In the genomic region with DNA sequence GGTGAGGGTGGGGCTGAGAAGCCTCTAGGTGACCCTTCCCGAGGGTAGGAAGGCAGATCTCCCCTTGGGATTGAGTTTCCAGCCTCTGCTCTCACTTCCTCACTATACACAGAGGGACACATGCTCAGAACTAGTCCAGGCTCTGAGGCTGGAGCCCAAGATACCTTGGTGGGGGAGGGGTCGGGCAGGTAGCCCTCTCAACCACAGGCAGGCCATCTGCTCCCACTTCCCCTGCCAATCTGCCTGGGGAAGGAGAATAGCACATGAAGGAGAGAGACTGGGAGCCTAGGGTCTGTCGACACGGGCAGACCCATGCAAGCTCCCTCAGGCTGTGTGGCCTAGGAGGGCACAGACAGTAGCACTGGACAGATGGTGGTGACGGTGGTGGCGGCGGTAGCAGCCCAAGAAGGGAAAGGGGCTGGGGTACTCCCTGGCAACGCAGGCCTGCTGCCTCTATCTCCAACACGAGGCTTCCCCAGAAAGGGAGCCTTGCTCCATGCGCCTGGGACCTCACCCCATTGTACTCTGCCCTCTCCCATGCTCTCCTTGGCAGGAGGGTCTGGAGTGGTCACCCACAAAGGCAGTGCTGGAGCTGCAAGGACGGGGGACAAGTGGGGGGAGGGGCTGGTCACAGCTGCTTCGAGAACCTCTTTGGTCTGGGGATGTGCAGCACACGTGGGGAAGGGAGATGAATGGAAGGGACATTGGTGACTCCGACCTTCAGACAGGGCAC, we compare ENCODE assay signal across 8 mouse cellular contexts. TPM values are rescaled to one million over a fixed set of nuclear protein-coding genes. Genes with fewer than 3 reads are reported as not detected.
DNase-seq lines count a peak whose midpoint lies in the region; ATAC-seq and TF ChIP-seq lines count a peak whose summit lies in the region.

No protein-coding gene starts in this region.

- WGBS in heart, embryonic 15.5 days, result 15% methylated on average over 14 of the region's 14 CpGs
- WGBS in forebrain, embryonic 13.5 days, result 12% methylated on average over 14 of the region's 14 CpGs
- 36% methylated on average over 14 of the region's 14 CpGs for WGBS in liver, postnatal 0 days (ENCODE audit: insufficient replicate concordance)

- H3K4me2 ChIP-seq in heart, embryonic 15.5 days, result peak overlapping the region; percentile 91
- peak overlapping the region; percentile 62 for H3K4me2 ChIP-seq in forebrain, embryonic 13.5 days
- H3K4me2 ChIP-seq in liver, postnatal 0 days (ENCODE audit: low read depth, low read length), result peak overlapping the region; percentile 60; the same call in 1 of the 2 replicates

- H3K27me3 ChIP-seq in heart, embryonic 15.5 days, result peaks cover 67% of the 10 kb centered on the region
- peaks cover 58% of the 10 kb centered on the region for H3K27me3 ChIP-seq in forebrain, embryonic 13.5 days
- peaks cover 42% of the 10 kb centered on the region for H3K27me3 ChIP-seq in liver, postnatal 0 days (ENCODE audit: insufficient read depth, low read length)

- no peak overlapping the region for H3K27ac ChIP-seq in heart, embryonic 15.5 days
- no peak overlapping the region for H3K27ac ChIP-seq in forebrain, embryonic 13.5 days
- no peak overlapping the region for H3K27ac ChIP-seq in liver, postnatal 0 days (ENCODE audit: low read depth)

- no peaks in the 10 kb centered on the region for H3K36me3 ChIP-seq in heart, embryonic 15.5 days
- H3K36me3 ChIP-seq in forebrain, embryonic 13.5 days (ENCODE audit: poor library complexity, severe bottlenecking), result peaks cover 15% of the 10 kb centered on the region; the same call in 1 of the 2 replicates
- H3K36me3 ChIP-seq in liver, postnatal 0 days (replicated peaks; ENCODE audit: insufficient read depth, low read length), result no peaks in the 10 kb centered on the region; the same call in 1 of the 2 replicates

- no peak for TF ChIP-seq CTCF in brain, embryonic 14.5 days (IDR thresholded peaks at IDR 0.05; ENCODE audit: borderline replicate concordance, extremely low read depth, insufficient read depth, insufficient read length)
- TF ChIP-seq CTCF in liver, postnatal 0 days (IDR thresholded peaks at IDR 0.05; ENCODE audit: low read depth), result no peak

- H3K4me1 ChIP-seq in heart, embryonic 15.5 days (replicated peaks), result peaks cover 25% of the 10 kb centered on the region
- peaks cover 39% of the 10 kb centered on the region for H3K4me1 ChIP-seq in forebrain, embryonic 13.5 days
- peaks cover 12% of the 10 kb centered on the region for H3K4me1 ChIP-seq in liver, postnatal 0 days (ENCODE audit: insufficient read depth)

- ATAC-seq in heart, embryonic 15.5 days (replicated peaks; ENCODE audit: insufficient number of reproducible peaks, insufficient read depth, low FRiP score, low read depth), result no peak
- ATAC-seq in forebrain, embryonic 13.5 days, result peak; percentile 14; the same call in 1 of the 2 replicates
- ATAC-seq in liver, postnatal 0 days, result no peak

- H3K9me3 ChIP-seq in heart, embryonic 15.5 days (replicated peaks), result no peaks in the 10 kb centered on the region
- H3K9me3 ChIP-seq in forebrain, embryonic 13.5 days (replicated peaks), result no peaks in the 10 kb centered on the region
- no peaks in the 10 kb centered on the region for H3K9me3 ChIP-seq in liver, postnatal 0 days (ENCODE audit: low read length)

- H3K4me3 ChIP-seq in heart, embryonic 15.5 days, result peak overlapping the region; percentile 55
- H3K4me3 ChIP-seq in forebrain, embryonic 13.5 days, result peak overlapping the region; percentile 29
- H3K4me3 ChIP-seq in liver, postnatal 0 days (ENCODE audit: low read depth, low read length), result peak overlapping the region; percentile 31; the same call in 1 of the 2 replicates

- H3K9ac ChIP-seq in heart, embryonic 15.5 days, result peak overlapping the region; percentile 56
- peak overlapping the region; percentile 63; the same call in 1 of the 2 replicates for H3K9ac ChIP-seq in forebrain, embryonic 13.5 days
- H3K9ac ChIP-seq in liver, postnatal 0 days (replicated peaks), result no peak overlapping the region; the same call in 1 of the 2 replicates

- TF ChIP-seq POLR2A in brain, embryonic 14.5 days (IDR thresholded peaks at IDR 0.05; ENCODE audit: borderline replicate concordance, extremely low read depth, insufficient read depth, insufficient read length, poor library complexity, severe bottlenecking), result no peak

- no peak for TF ChIP-seq EP300 in liver, postnatal 0 days (IDR thresholded peaks at IDR 0.05; ENCODE audit: low read depth)

- no peak for DNase-seq in heart, postnatal 4 days
- DNase-seq in brain, embryonic 14.5 days (ENCODE audit: low read depth), result peak; percentile 40
- DNase-seq in liver, postnatal 0 days, result no peak
- DNase-seq in right cerebral cortex, postnatal 25 days, result no peak
- no peak for DNase-seq in adipocyte (ENCODE audit: low spot score)
- no peak for DNase-seq in natural killer cell, adult 2 months (ENCODE audit: low spot score in 2 of 2)

RNA-seq across cellular contexts. Expression of gene Ubox5, which starts 4.3 kb away (rescaled TPM):
- polyA plus RNA-seq in heart, embryonic 15.5 days (2015; fragmentation: Nextera tagmentation; extraction: Ambion mirVana), result 5.8 and 8.5 TPM in 2 replicates
- 1 to 10 TPM; 5.5 TPM for total RNA-seq in heart, postnatal 4 days (2021)
- polyA plus RNA-seq in brain, embryonic 14.5 days (2012; rRNA removed), result 10.3 and 11.6 TPM in 2 replicates
- polyA plus RNA-seq in forebrain, embryonic 13.5 days (2015; fragmentation: Nextera tagmentation; extraction: Ambion mirVana), result 13.0 and 15.5 TPM in 2 replicates
- 2.6 TPM in 2 replicates for polyA plus RNA-seq in liver, postnatal 0 days (2015; fragmentation: Nextera tagmentation; extraction: Ambion mirVana)

RNA-seq across cellular contexts. Expression of gene Fastkd5, which starts 4.3 kb away (rescaled TPM):
- 11.2 and 12.6 TPM in 2 replicates for polyA plus RNA-seq in heart, embryonic 15.5 days (2015; fragmentation: Nextera tagmentation; extraction: Ambion mirVana)
- total RNA-seq in heart, postnatal 4 days (2021), result 1 to 10 TPM; 8.1 to 9.2 TPM
- polyA plus RNA-seq in brain, embryonic 14.5 days (2012; rRNA removed), result 4.6 and 5.6 TPM in 2 replicates
- polyA plus RNA-seq in forebrain, embryonic 13.5 days (2015; fragmentation: Nextera tagmentation; extraction: Ambion mirVana), result 14.7 and 14.8 TPM in 2 replicates
- polyA plus RNA-seq in liver, postnatal 0 days (2015; fragmentation: Nextera tagmentation; extraction: Ambion mirVana), result 5.9 and 7.2 TPM in 2 replicates

RNA-seq across cellular contexts. Expression of gene Lzts3, which starts 8.4 kb away (rescaled TPM):
- polyA plus RNA-seq in heart, embryonic 15.5 days (2015; fragmentation: Nextera tagmentation; extraction: Ambion mirVana), result 1.8 and 2.6 TPM in 2 replicates
- 1 to 10 TPM; 4.3 to 5.0 TPM for total RNA-seq in heart, postnatal 4 days (2021)
- 28.7 and 32.7 TPM in 2 replicates for polyA plus RNA-seq in brain, embryonic 14.5 days (2012; rRNA removed)
- 5.0 and 5.8 TPM in 2 replicates for polyA plus RNA-seq in forebrain, embryonic 13.5 days (2015; fragmentation: Nextera tagmentation; extraction: Ambion mirVana)
- 1.2 TPM in 2 replicates for polyA plus RNA-seq in liver, postnatal 0 days (2015; fragmentation: Nextera tagmentation; extraction: Ambion mirVana)

RNA-seq across cellular contexts. Expression of gene Ddrgk1, which starts 30.3 kb away (rescaled TPM):
- 44.8 and 46.2 TPM in 2 replicates for polyA plus RNA-seq in heart, embryonic 15.5 days (2015; fragmentation: Nextera tagmentation; extraction: Ambion mirVana)
- total RNA-seq in heart, postnatal 4 days (2021), result 10 to 100 TPM; 57.7 to 58.9 TPM
- polyA plus RNA-seq in brain, embryonic 14.5 days (2012; rRNA removed), result 42.4 and 47.8 TPM in 2 replicates
- polyA plus RNA-seq in forebrain, embryonic 13.5 days (2015; fragmentation: Nextera tagmentation; extraction: Ambion mirVana), result 53.0 and 55.9 TPM in 2 replicates
- 71.4 and 71.8 TPM in 2 replicates for polyA plus RNA-seq in liver, postnatal 0 days (2015; fragmentation: Nextera tagmentation; extraction: Ambion mirVana)

RNA-seq across cellular contexts. Expression of gene Itpa, which starts 33.2 kb away (rescaled TPM):
- polyA plus RNA-seq in heart, embryonic 15.5 days (2015; fragmentation: Nextera tagmentation; extraction: Ambion mirVana), result 74.3 and 77.9 TPM in 2 replicates
- 10 to 100 TPM; 32.7 to 35.2 TPM for total RNA-seq in heart, postnatal 4 days (2021)
- polyA plus RNA-seq in brain, embryonic 14.5 days (2012; rRNA removed), result 91.6 and 118 TPM in 2 replicates
- 152 and 156 TPM in 2 replicates for polyA plus RNA-seq in forebrain, embryonic 13.5 days (2015; fragmentation: Nextera tagmentation; extraction: Ambion mirVana)
- 30.4 and 31.2 TPM in 2 replicates for polyA plus RNA-seq in liver, postnatal 0 days (2015; fragmentation: Nextera tagmentation; extraction: Ambion mirVana)
